Mouse (Mus musculus) embryonic facial prominence, embryonic 13.5 days (tissue): Measurements from ENCODE around the gene Gm5926. TPM values are rescaled to one million over a fixed set of nuclear protein-coding genes. Genes with fewer than 3 reads are reported as not detected.
"Not testable (repeated sequence)": the region's sequence is repeated elsewhere in the genome, so short reads cannot be mapped to it uniquely, and the experiment has no call there.

Experiments
- ATAC-seq: fragments of 200-750 bp; cut with Nextera tagmentation; 2 replicates; pipeline ENCODE4 v1.8.0; 2017; ENCODE audit warnings: low read depth; ENCODE audit not compliant: insufficient number of reproducible peaks, insufficient read depth, low FRiP score, low TSS enrichment
- H3K27ac ChIP-seq: fragments of 300-500 bp; sonication (generic); 2 replicates; pipeline ENCODE4 v1.5.1; 2015; ENCODE audit warnings: moderate library complexity, mild to moderate bottlenecking, inconsistent platforms
- H3K27me3 ChIP-seq: fragments of 300-500 bp; sonication (generic); 2 replicates; pipeline ENCODE4 v1.6.1; 2015; ENCODE audit warnings: mild to moderate bottlenecking, inconsistent platforms
- H3K36me3 ChIP-seq: fragments of 300-500 bp; sonication (generic); 2 replicates; pipeline ENCODE4 v1.6.1; 2015; ENCODE audit warnings: mild to moderate bottlenecking, inconsistent platforms
- H3K4me1 ChIP-seq: fragments of 300-500 bp; sonication (generic); 2 replicates; pipeline ENCODE4 v1.6.1; 2015; ENCODE audit warnings: inconsistent platforms
- H3K4me2 ChIP-seq: fragments of 300-500 bp; sonication (generic); 2 replicates; pipeline ENCODE4 v1.6.1; 2015; ENCODE audit warnings: moderate library complexity, mild to moderate bottlenecking, inconsistent platforms
- H3K4me3 ChIP-seq: fragments of 300-500 bp; sonication (generic); 2 replicates; pipeline ENCODE4 v1.5.1; 2015; ENCODE audit warnings: mild to moderate bottlenecking, inconsistent platforms
- H3K9ac ChIP-seq: fragments of 300-500 bp; sonication (generic); 2 replicates; pipeline ENCODE4 v1.6.1; 2015; ENCODE audit warnings: mild to moderate bottlenecking, inconsistent platforms
- H3K9me3 ChIP-seq: fragments of 300-500 bp; sonication (generic); 2 replicates; pipeline ENCODE4 v1.6.1; 2016; ENCODE audit warnings: inconsistent platforms
- WGBS: fragments of 180-500 bp; shearing (Covaris S2); methylation state at CpG from one replicate; pipeline ENCODE4 v1.1.7; 2015; ENCODE audit warnings: mixed read lengths; 5-methylcytosine and 5-hydroxymethylcytosine counted together
- polyA plus RNA-seq: library from polyadenylated mRNA; unstranded; fragments of >200 nt; fragmentation: Nextera tagmentation; extraction: Ambion mirVana; gene quantifications from 2 replicates; pipeline ENCODE4 v1.2.1, GENCODE M21; 2015

Gene Gm5926
- polyA plus RNA-seq: not detected in 2 replicates

DNA sequence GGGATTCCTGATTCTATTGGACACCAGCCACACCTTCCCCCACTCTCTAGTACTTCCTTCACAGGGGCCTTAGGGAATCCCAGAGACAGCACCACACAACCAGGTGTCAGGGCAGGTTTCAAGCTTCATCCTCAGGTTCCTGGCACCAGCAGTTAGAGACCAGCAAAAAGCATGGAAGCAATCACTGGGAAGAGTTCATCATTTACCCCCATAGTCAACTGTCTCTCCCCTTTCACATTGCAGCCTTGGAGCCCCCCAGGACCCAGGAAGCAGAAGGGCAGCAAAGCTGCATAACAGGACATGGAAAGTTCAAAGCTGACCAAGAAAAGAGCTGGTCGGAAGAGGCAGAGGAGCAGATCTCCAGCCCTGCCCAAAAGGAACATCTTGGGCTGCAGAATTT lies at the start of gene Gm5926:
Gene Gm5926 (plus strand): TSS at position 301 of the 400 bp plus-strand sequence.
- H3K9me3 ChIP-seq, H3K9ac ChIP-seq, H3K4me1 ChIP-seq, ATAC-seq, H3K27ac ChIP-seq, H3K36me3 ChIP-seq, H3K4me3 ChIP-seq, H3K27me3 ChIP-seq, H3K4me2 ChIP-seq: not testable (repeated sequence)
- no CpG with 5 or more reads among the region's 1 CpGs for WGBS

DNA sequence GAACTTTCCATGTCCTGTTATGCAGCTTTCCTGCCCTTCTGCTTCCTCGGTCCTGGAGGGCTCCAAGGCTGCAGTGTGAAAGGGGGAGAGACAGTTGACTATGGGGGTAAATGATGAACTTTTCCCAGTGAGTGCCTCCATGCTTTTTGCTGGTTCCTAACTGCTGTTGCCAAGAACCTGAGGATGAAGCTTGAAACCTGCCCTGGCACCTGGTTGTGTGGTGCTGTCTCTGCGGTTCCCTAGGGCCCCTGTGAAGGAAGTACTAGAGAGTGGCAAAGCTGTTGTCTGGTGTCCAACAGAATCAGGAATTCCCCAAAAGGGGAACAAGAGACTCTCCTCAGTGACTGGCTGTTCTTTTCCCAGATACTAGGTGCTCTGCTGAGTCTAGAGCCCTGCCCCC lies 49.5 kb upstream of the Gm5926 start:
- not testable (repeated sequence) for H3K9ac ChIP-seq, H3K36me3 ChIP-seq, H3K9me3 ChIP-seq, H3K27me3 ChIP-seq, H3K4me1 ChIP-seq, H3K4me3 ChIP-seq, ATAC-seq, H3K27ac ChIP-seq, H3K4me2 ChIP-seq
- 91% methylated on average over 1 of the region's 2 CpGs for WGBS

- not testable (repeated sequence) for H3K27me3 ChIP-seq, ATAC-seq, H3K27ac ChIP-seq, H3K36me3 ChIP-seq, H3K9me3 ChIP-seq, H3K4me1 ChIP-seq, H3K4me3 ChIP-seq, H3K9ac ChIP-seq, H3K4me2 ChIP-seq
- 81% methylated on average over 3 of the region's 3 CpGs for WGBS
These were observed 49.1 kb upstream of the Gm5926 start for GRCm38 (mm10) chrX:32601425-32601824.

Other genes with a start within 250 kb of the Gm5926 start
- not detected in 2 replicates for gene Btbd35f1, start 90.7 kb upstream of the Gm5926 start, polyA plus RNA-seq
- not detected in 2 replicates for gene Btbd35f21, start 75.4 kb downstream of the Gm5926 start, polyA plus RNA-seq
- gene Btbd35f30, start 243.9 kb downstream of the Gm5926 start, polyA plus RNA-seq: not detected in 2 replicates